Mouse (Mus musculus): ENCODE data around the gene Dnaja3.

DNA sequence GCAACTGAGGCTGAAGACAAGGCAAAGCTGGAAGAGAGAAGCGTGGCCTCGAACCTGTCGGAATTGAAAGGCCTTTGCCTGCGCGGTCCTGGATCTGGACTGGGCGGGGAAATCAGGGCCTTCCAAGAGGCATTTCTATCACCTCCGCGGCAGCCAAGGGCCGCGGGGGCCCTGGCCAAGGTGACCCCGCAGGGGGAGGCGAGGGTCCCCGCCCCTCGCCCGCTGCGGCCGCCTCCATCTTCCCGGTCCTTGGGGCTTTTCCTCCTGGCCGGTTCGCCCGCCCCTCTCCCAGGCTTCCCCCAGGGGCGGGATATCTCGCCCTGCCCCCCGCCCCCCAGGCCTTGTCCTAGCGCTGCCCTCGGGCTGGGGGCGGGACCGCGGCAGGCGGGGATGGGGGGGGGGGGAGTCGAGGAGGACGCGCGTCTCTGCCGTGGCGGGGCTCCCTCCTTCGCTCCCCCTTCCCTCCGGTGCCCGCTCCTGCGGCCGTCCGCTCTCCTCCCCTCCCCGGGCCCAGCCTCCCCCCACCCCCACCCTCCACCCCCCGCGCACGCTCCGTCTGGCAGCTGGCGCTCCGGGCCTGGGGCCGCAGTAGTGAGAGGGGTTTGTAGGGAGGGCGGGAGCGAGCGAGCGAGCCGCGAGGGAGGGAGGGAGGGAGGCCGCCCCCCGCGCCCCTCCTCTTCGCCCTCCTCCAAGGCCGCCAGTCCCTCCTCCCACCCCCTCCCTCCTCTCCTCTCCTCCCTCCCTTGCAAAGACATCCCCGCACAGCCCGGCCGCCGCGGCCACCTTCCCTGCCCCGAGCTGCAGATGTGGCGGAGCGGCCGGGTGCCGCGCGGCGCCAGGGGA lies 45.6 kb upstream of the Dnaja3 start, which contains the start of gene Glis2:
- TF ChIP-seq CTCF (IDR thresholded peaks at IDR 0.05; ENCODE audit: extremely low read depth, insufficient read length, insufficient replicate concordance, low read depth, low read length) (no peak), POLR2A (IDR thresholded peaks at IDR 0.05; ENCODE audit: low read depth, low read length) (no peak; the same call in 1 of the 2 replicates)

All from small intestine, adult 2 months (tissue).